Mouse (Mus musculus): ENCODE results near the gene 2510009E07Rik.
"Not testable (repeated sequence)": the region's sequence is repeated elsewhere in the genome, so short reads cannot be mapped to it uniquely, and the experiment has no call there.

Gene 2510009E07Rik

GRCm38 (mm10) chr16:21676791-21677190 is 17.7 kb downstream of the 2510009E07Rik start:
- no peak for DNase-seq (ENCODE audit: low read depth, low spot score)

- DNase-seq (ENCODE audit: low read depth, low spot score) = not testable (repeated sequence)
Measured at GRCm38 (mm10) chr16:21673651-21674050, 20.8 kb downstream of the 2510009E07Rik start.

DNA sequence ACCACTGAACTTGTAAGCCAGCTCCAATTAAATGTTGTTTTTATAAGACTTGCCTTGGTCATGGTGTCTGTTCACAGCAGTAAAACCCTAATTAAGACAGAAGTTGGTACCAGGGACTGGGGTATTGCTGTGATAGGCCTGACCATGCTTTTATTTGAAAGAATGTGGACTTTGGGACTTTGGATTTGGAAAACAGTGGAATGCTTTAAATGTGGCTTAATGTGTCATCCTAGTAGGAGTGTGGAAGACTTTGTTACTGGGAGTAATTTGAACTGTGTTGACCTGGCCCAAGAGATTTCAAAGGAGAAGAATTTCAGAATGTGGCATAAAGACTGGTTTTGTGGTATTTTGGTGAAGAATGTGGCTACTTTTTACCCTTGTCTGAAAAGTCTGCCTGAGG is 21.4 kb downstream of the 2510009E07Rik start:
- not testable (repeated sequence) for DNase-seq (ENCODE audit: low read depth, low spot score)

DNA sequence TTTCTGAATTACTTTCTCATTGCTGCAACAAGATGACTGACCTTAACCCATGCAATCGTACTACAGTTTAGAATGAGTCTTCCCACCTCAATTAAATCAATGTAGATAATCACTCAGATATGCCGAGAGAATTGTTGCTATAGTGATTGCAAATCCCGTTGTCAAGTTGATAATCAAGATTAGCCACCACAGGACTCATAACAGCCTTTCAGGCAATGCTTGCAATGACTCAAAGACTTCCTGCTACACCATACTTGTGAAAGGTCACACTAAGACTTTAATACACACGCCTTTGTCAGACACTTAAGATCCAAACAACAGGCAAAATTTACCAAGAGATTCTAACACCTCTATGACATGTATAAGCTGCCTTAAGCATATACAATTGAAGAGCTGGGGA is 22.6 kb downstream of the 2510009E07Rik start:
- DNase-seq (ENCODE audit: low read depth, low spot score) = no peak

DNA sequence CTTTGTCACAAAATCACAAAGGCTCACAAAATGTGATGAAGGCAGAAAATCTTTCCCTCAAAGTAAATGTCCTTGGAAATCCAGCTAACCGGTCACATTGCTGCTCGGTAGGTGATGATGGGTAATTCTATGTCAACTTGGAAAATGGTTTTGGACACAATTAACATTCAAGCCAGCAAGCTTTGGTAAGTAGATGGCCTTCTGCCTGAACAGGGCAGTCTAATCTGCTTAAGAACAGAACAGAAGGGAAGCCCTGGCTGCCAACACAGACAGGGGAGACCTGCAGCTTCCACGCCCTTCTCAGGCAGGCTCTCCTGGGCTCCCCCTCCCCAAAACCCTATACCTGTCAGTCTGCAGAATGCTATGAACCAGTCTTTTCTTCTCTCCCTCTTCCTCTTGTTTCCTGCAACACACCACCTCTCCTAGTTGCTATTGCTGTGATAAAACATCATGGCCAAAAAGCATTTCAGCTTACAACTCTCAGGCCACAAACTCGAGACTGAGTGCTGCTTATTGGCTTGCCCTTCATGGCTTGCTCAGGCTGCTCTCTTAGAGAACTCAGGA is 29.0 kb downstream of the 2510009E07Rik start:
- DNase-seq (ENCODE audit: low read depth, low spot score) = no peak

DNA sequence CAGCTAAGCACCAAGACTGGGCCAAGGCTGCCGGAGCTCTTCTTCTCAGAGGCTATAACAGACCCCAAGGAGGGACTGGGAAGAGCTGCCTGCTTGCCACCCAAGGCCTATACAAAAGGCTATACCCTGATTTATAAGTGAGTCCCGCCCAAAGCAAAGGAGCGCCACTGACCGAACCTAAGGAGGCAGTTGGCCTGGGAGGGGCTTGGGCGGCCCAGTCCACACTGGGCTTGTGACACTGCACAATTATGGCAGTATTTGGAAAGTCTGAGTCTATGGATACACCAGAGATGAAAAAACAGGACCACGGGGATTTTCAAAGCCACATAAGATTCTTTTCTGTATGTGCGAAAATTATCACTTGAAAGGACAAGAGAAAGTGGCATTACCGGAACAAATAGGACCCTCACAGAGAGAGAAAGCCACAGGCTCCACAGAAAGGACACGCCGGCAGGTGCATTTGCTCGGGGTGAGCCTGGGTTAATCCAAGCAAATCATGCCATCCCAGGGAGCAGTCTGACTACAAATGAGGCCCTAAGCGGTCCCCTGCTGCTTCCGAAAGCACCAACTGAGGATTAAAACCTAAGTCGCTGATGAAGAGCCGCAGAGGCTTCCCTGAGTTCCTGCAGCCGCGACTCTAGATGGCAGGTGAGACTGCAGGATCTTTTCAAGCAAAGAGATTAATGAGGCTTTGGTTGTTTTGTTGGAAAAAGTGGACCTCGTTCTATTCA is 29.7 kb downstream of the 2510009E07Rik start:
- no peak for DNase-seq (ENCODE audit: low read depth, low spot score)

DNA sequence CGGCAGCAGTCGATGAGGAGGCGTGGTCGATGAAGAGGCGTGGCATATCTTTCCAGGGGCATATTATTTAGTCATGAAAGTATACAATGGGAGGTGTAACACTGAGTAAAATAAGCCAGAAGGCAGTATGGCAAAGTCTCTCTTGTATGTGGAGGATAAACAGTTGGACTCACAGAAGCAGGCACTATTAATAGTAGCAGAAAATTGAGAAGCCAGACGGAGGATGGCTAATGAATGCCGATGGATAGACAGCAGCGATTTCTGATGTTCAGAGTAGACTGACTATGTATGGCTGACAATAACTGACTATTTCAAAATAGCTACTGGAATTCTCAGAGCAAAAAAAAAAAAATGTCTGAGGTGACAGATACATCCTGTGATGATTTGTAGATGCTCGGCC is 38.5 kb downstream of the 2510009E07Rik start:
- DNase-seq (ENCODE audit: low read depth, low spot score) = no peak

DNA sequence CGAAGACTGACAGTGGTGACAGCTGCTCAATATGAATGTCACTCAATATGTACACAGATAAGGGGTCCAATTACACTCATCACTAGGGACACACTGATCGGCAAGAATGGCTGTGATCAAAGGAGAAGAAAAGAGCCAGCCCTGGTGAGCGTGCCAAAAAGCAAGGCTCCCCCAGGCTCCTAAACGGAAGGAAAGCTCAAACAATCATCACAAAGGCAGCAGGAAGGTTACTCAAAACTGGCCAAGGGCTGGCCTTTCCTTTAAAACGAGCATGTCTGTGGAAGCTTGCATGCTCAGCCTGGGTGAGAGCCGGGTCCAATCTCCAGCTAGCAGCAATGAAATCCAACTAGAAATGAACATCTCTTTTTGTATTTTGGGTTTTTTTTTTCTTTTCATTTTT is 39.2 kb downstream of the 2510009E07Rik start:
- no peak for DNase-seq (ENCODE audit: low read depth, low spot score)

GRCm38 (mm10) chr16:21654384-21654783 is 40.1 kb downstream of the 2510009E07Rik start:
- no peak for DNase-seq (ENCODE audit: low read depth, low spot score)

DNA sequence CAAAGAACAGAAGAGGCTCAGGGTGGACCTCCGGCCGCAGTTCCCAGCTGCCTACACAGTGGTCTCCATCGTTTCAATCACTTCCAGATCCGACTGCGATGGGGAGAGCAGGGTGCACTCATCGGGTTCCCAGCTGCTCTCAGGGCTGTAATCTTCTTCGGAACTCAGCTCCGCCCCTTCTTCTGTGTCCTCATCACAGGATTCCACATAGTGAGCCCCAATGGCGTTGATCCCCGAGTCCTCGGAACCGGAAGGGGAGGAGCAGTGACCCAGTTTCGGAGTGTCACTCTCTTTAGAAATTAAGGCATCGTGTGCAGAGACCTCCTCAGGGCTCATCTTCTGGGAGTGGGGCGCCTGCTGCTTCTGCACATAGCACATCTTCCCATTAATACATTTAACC is 41.3 kb downstream of the 2510009E07Rik start:
- no peak for DNase-seq (ENCODE audit: low read depth, low spot score)

GRCm38 (mm10) chr16:21651161-21651560 is 43.3 kb downstream of the 2510009E07Rik start:
- no peak for DNase-seq (ENCODE audit: low read depth, low spot score)

DNA sequence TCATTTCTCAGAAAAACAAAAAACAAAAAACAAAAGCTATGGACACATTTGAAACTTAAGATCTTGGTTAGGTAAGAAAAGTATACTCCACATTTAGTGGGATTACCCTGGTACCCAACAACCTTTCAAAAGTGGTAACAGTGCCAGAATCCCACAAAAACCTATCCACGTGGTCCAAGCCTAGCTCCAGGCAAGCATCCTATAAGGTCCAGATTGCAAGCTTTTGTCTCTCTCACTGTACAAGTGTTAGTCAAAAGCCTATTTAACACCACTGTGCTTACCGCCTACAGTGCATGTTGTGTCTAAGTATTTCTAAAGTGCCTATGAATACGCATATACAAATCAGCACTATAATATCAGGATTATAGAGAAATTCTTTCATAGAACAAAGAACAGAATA is 44.2 kb downstream of the 2510009E07Rik start:
- no peak for DNase-seq (ENCODE audit: low read depth, low spot score)

- DNase-seq (ENCODE audit: low read depth, low spot score) = no peak
Measured at GRCm38 (mm10) chr16:21648800-21649199, 45.7 kb downstream of the 2510009E07Rik start.

GRCm38 (mm10) chr16:21646496-21646895 is 48.0 kb downstream of the 2510009E07Rik start:
- DNase-seq (ENCODE audit: low read depth, low spot score) = no peak

DNA sequence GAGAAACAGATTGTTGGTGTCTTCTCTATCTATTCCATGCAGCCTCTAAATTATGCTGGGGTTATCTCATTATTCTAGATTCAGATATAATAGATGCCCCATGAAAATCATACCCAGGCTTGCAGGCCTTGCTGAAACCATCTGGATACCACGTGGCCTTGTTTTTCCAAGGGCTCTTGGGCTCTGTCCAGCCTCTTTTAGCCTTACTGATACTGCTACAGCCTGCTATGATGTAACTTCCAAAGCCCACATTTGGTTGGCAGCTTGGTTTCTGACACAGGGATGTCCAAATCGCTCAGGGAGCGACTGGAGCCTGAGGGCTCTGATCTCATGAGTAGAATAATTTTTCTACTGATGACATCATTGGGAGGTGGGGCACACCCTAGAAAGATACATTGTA is 48.5 kb downstream of the 2510009E07Rik start:
- DNase-seq (ENCODE audit: low read depth, low spot score) = no peak

- no peak for DNase-seq (ENCODE audit: low read depth, low spot score)
Measured at GRCm38 (mm10) chr16:21644574-21644973, 49.9 kb downstream of the 2510009E07Rik start.

GRCm38 (mm10) chr16:21644066-21644561 is 50.4 kb downstream of the 2510009E07Rik start:
- DNase-seq (ENCODE audit: low read depth, low spot score) = no peak

DNA sequence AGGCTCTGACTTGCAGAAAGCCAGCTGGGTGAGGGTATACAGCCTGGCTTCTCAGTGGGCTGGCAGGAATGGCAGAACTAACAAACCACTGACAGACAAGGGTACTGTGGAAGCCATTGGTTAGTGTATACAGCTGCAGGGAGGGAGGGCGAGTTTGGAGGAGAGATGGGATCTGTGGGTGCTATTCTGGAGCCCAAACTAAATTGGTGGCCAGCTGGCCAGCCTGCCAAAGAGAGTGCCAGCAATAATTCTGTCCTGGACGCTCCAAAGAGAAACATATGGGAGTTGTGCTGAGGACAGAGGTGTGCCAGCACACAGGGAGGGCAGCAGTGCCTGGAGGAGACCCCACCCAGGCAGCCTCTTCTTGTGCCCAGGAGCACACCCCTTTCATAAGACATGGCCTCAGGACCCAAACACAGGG is 50.8 kb downstream of the 2510009E07Rik start:
- DNase-seq (ENCODE audit: low read depth, low spot score) = no peak

DNA sequence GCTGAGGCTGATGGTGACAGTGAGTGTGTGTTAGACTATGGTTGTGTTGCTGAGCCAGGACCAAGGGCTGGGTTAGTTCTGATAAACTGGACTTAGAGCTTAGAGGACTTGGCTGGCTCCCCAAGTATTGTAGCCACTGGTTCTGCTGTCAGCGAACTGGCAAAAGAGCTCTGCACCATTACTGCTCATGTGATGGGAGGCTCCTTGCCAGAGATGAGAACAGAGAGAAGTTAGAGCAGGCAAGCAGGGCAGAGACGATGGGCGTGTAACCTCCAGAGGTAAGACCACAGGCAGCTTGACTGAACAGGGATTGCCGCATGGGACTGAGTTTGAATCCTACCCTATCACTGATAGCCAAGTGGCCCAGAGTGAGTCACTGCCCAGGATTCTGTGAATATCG is 51.6 kb downstream of the 2510009E07Rik start:
- DNase-seq (ENCODE audit: low read depth, low spot score) = no peak

DNA sequence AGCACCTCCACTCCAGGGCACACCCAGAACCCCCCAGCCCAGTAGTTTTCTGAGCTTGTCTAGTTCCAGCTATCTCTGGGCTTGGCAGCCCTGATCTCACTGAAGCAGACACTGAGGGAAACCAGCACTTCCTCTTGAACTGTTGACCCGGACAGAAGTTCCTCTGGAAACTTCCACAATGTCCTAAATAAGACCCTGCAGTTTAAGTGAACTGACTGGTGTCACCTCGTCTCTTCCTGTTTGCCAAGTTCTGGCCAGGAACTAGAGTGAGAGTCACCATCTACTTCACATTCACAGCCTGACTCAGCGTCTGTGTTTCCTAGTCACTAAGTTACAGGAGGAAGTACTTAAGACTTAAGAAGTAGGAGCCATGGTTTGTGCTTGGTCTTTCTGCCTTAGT is 52.5 kb downstream of the 2510009E07Rik start:
- no peak for DNase-seq (ENCODE audit: low read depth, low spot score)

- no peak for DNase-seq (ENCODE audit: low read depth, low spot score)
Measured at GRCm38 (mm10) chr16:21640766-21641499, 53.5 kb downstream of the 2510009E07Rik start.

DNA sequence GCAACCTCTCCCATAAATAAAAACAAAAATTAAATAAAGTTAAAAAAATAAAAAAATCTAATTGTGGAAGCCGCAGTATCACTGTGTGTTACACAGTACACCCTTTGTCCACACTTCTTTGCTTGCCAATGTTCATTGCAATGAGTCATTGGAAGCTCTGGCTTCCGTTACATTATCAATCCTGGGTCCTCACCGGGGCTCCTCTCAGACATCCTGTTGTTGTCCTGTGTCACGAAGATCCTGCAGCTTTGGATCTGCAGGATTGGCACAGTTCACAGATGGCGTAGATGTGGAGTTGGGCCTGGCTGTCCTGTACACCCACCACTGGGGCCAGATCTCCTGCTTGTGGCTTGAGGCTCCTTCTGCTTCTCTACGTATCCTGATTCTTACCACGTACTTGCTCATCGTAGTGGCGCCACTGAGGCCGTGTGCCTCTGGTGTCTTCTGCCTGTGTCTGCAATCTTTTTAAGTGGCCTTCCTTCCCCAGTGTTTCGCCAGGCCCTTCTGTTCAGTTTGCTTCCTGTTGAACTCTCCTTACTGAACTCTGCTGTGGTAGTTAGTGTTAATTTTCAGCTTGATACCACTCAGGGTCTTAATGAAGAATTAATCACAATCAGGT is 57.2 kb downstream of the 2510009E07Rik start:
- no peak for DNase-seq (ENCODE audit: low read depth, low spot score)

Data from WW6 (cell line).